21 mouse cellular contexts compared by ENCODE assay signal in the genomic region with DNA sequence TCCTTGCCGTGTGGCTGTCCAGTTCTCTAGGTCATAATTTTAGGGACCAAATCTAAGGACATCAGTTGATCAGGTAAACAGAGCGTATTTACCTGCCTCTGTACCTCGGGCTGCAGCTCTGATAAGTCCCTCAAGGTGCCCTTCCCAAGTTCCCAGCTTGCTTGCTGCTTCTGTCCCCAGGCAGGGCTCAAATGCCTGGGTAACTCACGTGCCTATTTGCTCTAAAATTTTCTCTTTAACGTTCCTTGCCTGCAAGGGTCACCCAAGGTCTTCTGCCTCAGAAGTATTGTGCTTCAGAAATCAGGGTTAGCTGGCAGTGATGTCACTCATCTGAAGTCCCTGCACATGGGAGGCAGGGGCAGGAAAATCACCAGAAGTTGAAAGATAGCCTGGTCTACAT. TPM values are rescaled to one million over a fixed set of nuclear protein-coding genes. Genes with fewer than 3 reads are reported as not detected.
"Had no signal": no experiment of that assay in that cellular context is flagged by ENCODE, and none has a peak within 500 bp of the region (broad histone marks: within the 10 kb centered on the region; RNA-seq: fewer than 3 reads in every experiment).

No protein-coding gene starts in this region.

- H3K9me3 ChIP-seq: limb, embryonic 12.5 days; liver, embryonic 13.5 days; lung, embryonic 15.5 days; megakaryocyte, embryonic 14.5 days; midbrain, embryonic 13.5 days; stomach, embryonic 15.5 days had no signal

- DNase-seq: liver; liver, embryonic 13.5 days; liver, postnatal 0 days; lung, postnatal 14 days; right cerebral cortex, postnatal 14 days; thymus, adult 2 months; thymus, postnatal 25 days had no signal

- H3K4me3 ChIP-seq: layer of hippocampus, adult 2 months; limb, embryonic 12.5 days; liver, embryonic 13.5 days; lung, embryonic 15.5 days; megakaryocyte, embryonic 14.5 days; midbrain, embryonic 13.5 days; stomach, embryonic 15.5 days had no signal

- H3K9ac ChIP-seq: limb, embryonic 12.5 days; liver, embryonic 13.5 days; liver, postnatal 0 days; lung, embryonic 15.5 days; midbrain, embryonic 13.5 days; stomach, embryonic 15.5 days had no signal

- ATAC-seq: intestine, postnatal 0 days; liver, postnatal 0 days; midbrain, embryonic 13.5 days had no signal

- H3K27ac ChIP-seq: layer of hippocampus, adult 2 months; limb, embryonic 12.5 days; liver, embryonic 13.5 days; lung, embryonic 15.5 days; macrophage; midbrain, embryonic 13.5 days; stomach, embryonic 15.5 days had no signal

- H3K4me2 ChIP-seq: limb, embryonic 12.5 days; liver, embryonic 13.5 days; lung, embryonic 15.5 days; midbrain, embryonic 13.5 days; stomach, embryonic 15.5 days had no signal

- H3K4me1 ChIP-seq: limb, embryonic 12.5 days; liver, embryonic 13.5 days; midbrain, embryonic 13.5 days; stomach, embryonic 15.5 days had no signal

- H3K36me3 ChIP-seq: limb, embryonic 12.5 days; liver, embryonic 13.5 days; lung, embryonic 15.5 days; midbrain, embryonic 13.5 days; stomach, embryonic 15.5 days had no signal

- H3K27me3 ChIP-seq: liver, embryonic 13.5 days; stomach, embryonic 15.5 days had no signal

RNA-seq across cellular contexts. Expression of gene Dmrt1, which starts 58.0 kb away (rescaled TPM):
- total RNA-seq: layer of hippocampus, adult 2 months; layer of hippocampus, postnatal 10 days; left cerebral cortex, postnatal 36 days; midbrain, postnatal 0 days had no signal
- polyA plus RNA-seq: intestine, postnatal 0 days; liver, embryonic 13.5 days; liver, postnatal 0 days; lung, embryonic 15.5 days; macrophage; midbrain, postnatal 0 days; neural tube, embryonic 14.5 days; spleen, adult 2 months; stomach, embryonic 15.5 days; thymus, adult 2 months; urinary bladder, adult 2 months had no signal
